Mouse (Mus musculus) effector memory CD4-positive, alpha-beta T cell, adult 5 months (primary cell): ENCODE data around the gene Limd1. TPM values are rescaled to one million over a fixed set of nuclear protein-coding genes. Genes with fewer than 3 reads are reported as not detected.

Experiments used
- polyA plus RNA-seq: library from polyadenylated mRNA; unstranded; fragments of 100-300 nt; shearing (Covaris generic); gene quantifications from one replicate; pipeline ENCODE4 v1.2.1, GENCODE M21; 2017

Limd1 gene
- 59.6 TPM for polyA plus RNA-seq

GRCm38 (mm10) chr9:123478586-123479195 is at the start of gene Limd1:
Limd1 (plus strand) TSS chr9:123478706.

GRCm38 (mm10) chr9:123529392-123530157 is 51.1 kb downstream of the Limd1 start, which contains the start of gene Sacm1l:
Sacm1l (plus strand) TSS chr9:123529759.

Other genes starting within 250 kb of the Limd1 start
- gene Tmem158, start 217.9 kb upstream of the Limd1 start, polyA plus RNA-seq = 4.2 TPM
- gene Lars2, start 111.8 kb upstream of the Limd1 start, polyA plus RNA-seq = 353 TPM
- 55.5 TPM for gene Sacm1l, start 51.1 kb downstream of the Limd1 start, polyA plus RNA-seq
- gene Slc6a20b, start 153.9 kb downstream of the Limd1 start, polyA plus RNA-seq = 0.14 TPM
- gene Ccr9, start 199.7 kb downstream of the Limd1 start, polyA plus RNA-seq = 1.3 TPM
- not detected for gene Slc6a20a, start 200.2 kb downstream of the Limd1 start, polyA plus RNA-seq
- gene Lztfl1, start 239.0 kb downstream of the Limd1 start, polyA plus RNA-seq = 16.3 TPM